Mouse (Mus musculus) lung, postnatal 0 days (tissue): ENCODE measurements around the gene Schip1.

ENCODE experiments used
- CTCF ChIP-seq: IDR thresholded peaks from 2 replicates; pipeline ENCODE4 v1.5.1; 2016; ENCODE audit warnings: antibody characterized with exemption, mild to moderate bottlenecking
- EP300 ChIP-seq: IDR thresholded peaks from 2 replicates; pipeline ENCODE4 v1.6.1; 2016; ENCODE audit warnings: antibody characterized with exemption, mild to moderate bottlenecking, control low read depth

DNA sequence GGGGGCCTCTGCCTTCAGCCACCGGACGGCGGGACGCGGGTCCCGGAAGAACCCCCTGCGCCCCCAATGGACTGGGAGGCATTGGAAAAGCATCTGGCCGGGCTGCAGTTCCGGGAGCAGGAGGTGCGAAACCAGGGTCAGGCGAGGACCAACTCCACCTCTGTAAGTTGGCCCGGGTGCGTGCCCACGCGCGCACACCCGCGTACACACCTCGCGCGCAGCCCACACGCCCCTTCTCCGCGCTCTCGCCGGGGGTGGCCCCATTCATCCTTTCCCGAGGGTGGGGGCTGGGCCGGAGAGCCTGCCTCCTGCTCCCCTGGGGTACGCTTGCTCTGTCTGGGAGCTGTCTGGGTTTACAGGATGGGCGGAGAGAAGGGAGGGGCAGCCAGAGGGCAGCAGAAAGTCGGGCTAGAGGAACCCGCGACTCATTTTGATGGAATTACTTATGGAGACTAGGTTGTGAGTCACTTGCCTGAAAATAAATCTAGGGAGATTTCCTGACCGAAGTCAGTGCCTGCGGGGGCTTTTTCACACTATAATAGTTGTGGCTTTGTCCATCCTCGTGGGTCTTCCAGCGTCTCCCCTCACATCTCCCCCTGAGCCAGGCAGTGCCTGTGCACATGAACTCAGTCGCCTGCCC, 430.6 kb downstream of the Schip1 start:
- no peak for TF ChIP-seq EP300
- TF ChIP-seq CTCF, result peak; percentile 43
